ENCODE assay signal across 30 mouse cellular contexts in genomic region chr9:71157921-71158646, GRCm38 (mm10). TPM values are rescaled to one million over a fixed set of nuclear protein-coding genes. Genes with fewer than 3 reads are reported as not detected.
DNase-seq lines count a peak whose midpoint lies in the region; ATAC-seq lines count a peak whose summit lies in the region.
"Had no signal": no experiment of that assay in that cellular context is flagged by ENCODE, and none has a peak within 500 bp of the region (broad histone marks: within the 10 kb centered on the region; RNA-seq: fewer than 3 reads in every experiment).

No protein-coding gene starts in this region.

- ATAC-seq in liver, embryonic 15.5 days (ENCODE audit: insufficient read depth): peak; percentile 49; the same call in 1 of the 2 replicates
- ATAC-seq: forebrain, postnatal 0 days; inflammation-experienced regulatory T-cells, adult 6 months had no signal

- no peaks in the 10 kb centered on the region for H3K9me3 ChIP-seq in liver, embryonic 15.5 days (replicated peaks)
- H3K9me3 ChIP-seq in midbrain, embryonic 10.5 days (replicated peaks): no peaks in the 10 kb centered on the region
- H3K9me3 ChIP-seq: embryonic facial prominence, embryonic 13.5 days; heart, embryonic 15.5 days; limb, embryonic 12.5 days; lung, embryonic 15.5 days; neural tube, embryonic 15.5 days had no signal

- H3K36me3 ChIP-seq in liver, embryonic 15.5 days (replicated peaks): no peaks in the 10 kb centered on the region
- no peaks in the 10 kb centered on the region for H3K36me3 ChIP-seq in midbrain, embryonic 10.5 days
- H3K36me3 ChIP-seq: embryonic facial prominence, embryonic 13.5 days; heart, embryonic 15.5 days; limb, embryonic 12.5 days; lung, embryonic 15.5 days; neural tube, embryonic 15.5 days had no signal

- H3K27ac ChIP-seq in liver, embryonic 15.5 days (replicated peaks): peak overlapping the region; percentile 91
- no peak overlapping the region for H3K27ac ChIP-seq in midbrain, embryonic 10.5 days (replicated peaks)
- H3K27ac ChIP-seq: embryonic facial prominence, embryonic 13.5 days; heart, embryonic 15.5 days; hindbrain, embryonic 14.5 days; layer of hippocampus, adult 2 months; limb, embryonic 12.5 days; lung, embryonic 15.5 days; neural tube, embryonic 15.5 days; stomach, postnatal 0 days had no signal

- H3K4me1 ChIP-seq in liver, embryonic 15.5 days (replicated peaks): peaks cover 92% of the 10 kb centered on the region
- H3K4me1 ChIP-seq in midbrain, embryonic 10.5 days: no peaks in the 10 kb centered on the region
- H3K4me1 ChIP-seq: embryonic facial prominence, embryonic 13.5 days; limb, embryonic 12.5 days; lung, embryonic 15.5 days; neural tube, embryonic 15.5 days had no signal

- peak overlapping the region; percentile 20; the same call in 1 of the 2 replicates for H3K4me3 ChIP-seq in liver, embryonic 15.5 days (replicated peaks)
- H3K4me3 ChIP-seq in midbrain, embryonic 10.5 days: no peak overlapping the region
- H3K4me3 ChIP-seq: embryonic facial prominence, embryonic 13.5 days; heart, embryonic 15.5 days; layer of hippocampus, adult 2 months; limb, embryonic 12.5 days; lung, embryonic 15.5 days; neural tube, embryonic 15.5 days had no signal

- peak overlapping the region; percentile 47 for H3K9ac ChIP-seq in liver, embryonic 15.5 days
- H3K9ac ChIP-seq: embryonic facial prominence, embryonic 13.5 days; forebrain, postnatal 0 days; heart, embryonic 15.5 days; hindbrain, embryonic 14.5 days; limb, embryonic 12.5 days; lung, embryonic 15.5 days; neural tube, embryonic 15.5 days had no signal

- H3K27me3 ChIP-seq in liver, embryonic 15.5 days: no peaks in the 10 kb centered on the region
- H3K27me3 ChIP-seq in midbrain, embryonic 10.5 days (ENCODE audit: low read depth, poor library complexity, severe bottlenecking): no peaks in the 10 kb centered on the region
- H3K27me3 ChIP-seq: embryonic facial prominence, embryonic 13.5 days; heart, embryonic 15.5 days; limb, embryonic 12.5 days; lung, embryonic 15.5 days; neural tube, embryonic 15.5 days had no signal

- peak overlapping the region; percentile 63 for H3K4me2 ChIP-seq in liver, embryonic 15.5 days
- H3K4me2 ChIP-seq: embryonic facial prominence, embryonic 13.5 days; heart, embryonic 15.5 days; hindbrain, embryonic 14.5 days; limb, embryonic 12.5 days; lung, embryonic 15.5 days; midbrain, embryonic 11.5 days; neural tube, embryonic 15.5 days had no signal

- DNase-seq in heart, adult 11 months: peak; percentile 68
- DNase-seq in heart, adult 9 months (ENCODE audit: low spot score in 2 of 2): no peak
- DNase-seq in MEL-GATA-1-ER (ENCODE audit: extremely low read depth, low read depth): peak; percentile 95
- DNase-seq in liver: peak; percentile 52
- DNase-seq in frontal cortex, postnatal 14 days (ENCODE audit: low spot score in 2 of 2): no peak
- no peak for DNase-seq in cerebellum, postnatal 14 days
- no peak for DNase-seq in midbrain, embryonic 10.5 days (ENCODE audit: low spot score)
- DNase-seq: adrenal gland, postnatal 25 days; cerebellum, adult 11-12 months; cerebellum, postnatal 25 days; embryo, embryonic 11 days; forebrain, postnatal 0 days; gastrocnemius, postnatal 36 days; heart, postnatal 36 days; kidney, adult 9 months; kidney, postnatal 25 days; layer of hippocampus, postnatal 36 days; lung, postnatal 4 days; thymus, postnatal 25 days had no signal

- 33% methylated on average over 15 of the region's 15 CpGs for WGBS in liver, embryonic 15.5 days (ENCODE audit: insufficient replicate concordance)
- 96% methylated on average over 15 of the region's 15 CpGs for WGBS in midbrain, embryonic 10.5 days

RNA-seq across cellular contexts. Expression of gene Aqp9, which starts 10.4 kb away (rescaled TPM):
- polyA plus RNA-seq in liver, embryonic 15.5 days (2015; fragmentation: Nextera tagmentation; extraction: Ambion mirVana): 7.7 and 8.2 TPM in 2 replicates
- 0.05 and 0.14 TPM in 2 replicates for polyA plus RNA-seq in midbrain, embryonic 10.5 days (2016; fragmentation: Nextera tagmentation; extraction: Ambion mirVana)
- polyA plus RNA-seq: inflammation-experienced regulatory T-cells, adult 6 months had no signal

RNA-seq across cellular contexts. Expression of gene Aldh1a2, which starts 57.5 kb away (rescaled TPM):
- polyA plus RNA-seq in liver, embryonic 15.5 days (2015; fragmentation: Nextera tagmentation; extraction: Ambion mirVana): 0.92 and 1.0 TPM in 2 replicates
- 0.57 and 0.81 TPM in 2 replicates for polyA plus RNA-seq in midbrain, embryonic 10.5 days (2016; fragmentation: Nextera tagmentation; extraction: Ambion mirVana)

Comparison
In these comparisons a context has a peak if more than half of its experiments do, and no peak if none do; other contexts are left out.
1. DNase-seq: peak in heart, adult 11 months (single experiment), MEL-GATA-1-ER (single experiment) and liver (single experiment); none in heart, adult 9 months (0 of 2), frontal cortex, postnatal 14 days (0 of 2), cerebellum, postnatal 14 days (0 of 2) and midbrain, embryonic 10.5 days (single experiment).